Mouse (Mus musculus) intestine, postnatal 0 days (tissue): ENCODE data around the gene Tap1. TPM values are rescaled to one million over a fixed set of nuclear protein-coding genes. Genes with fewer than 3 reads are reported as not detected.

Experiments
- ATAC-seq: fragments of 200-750 bp; cut with Nextera tagmentation; 2 replicates; pipeline ENCODE4 v1.8.0; 2017; ENCODE audit warnings: mild to moderate bottlenecking, moderate TSS enrichment, moderate library complexity
- H3K27ac ChIP-seq: fragments of 300-500 bp; sonication (generic); 2 replicates; pipeline ENCODE4 v1.5.1; 2014; ENCODE audit warnings: mild to moderate bottlenecking, low read depth, low read length, moderate library complexity
- H3K27me3 ChIP-seq: fragments of 300-500 bp; sonication (generic); replicated peaks from 2 replicates; pipeline ENCODE4 v1.6.1; 2014; ENCODE audit warnings: low read length, mixed read lengths; ENCODE audit not compliant: control insufficient read depth, insufficient read depth
- H3K36me3 ChIP-seq: fragments of 300-500 bp; sonication (generic); 2 replicates; pipeline ENCODE4 v1.6.1; 2014; ENCODE audit warnings: mild to moderate bottlenecking, moderate library complexity; ENCODE audit not compliant: control insufficient read depth, insufficient read depth
- H3K4me1 ChIP-seq: fragments of 300-500 bp; sonication (generic); replicated peaks from 2 replicates; pipeline ENCODE4 v1.6.1; 2014; ENCODE audit warnings: antibody characterized with exemption, low read length, mixed read lengths; ENCODE audit not compliant: control insufficient read depth, insufficient read depth
- H3K4me2 ChIP-seq: fragments of 300-500 bp; sonication (generic); replicated peaks from 2 replicates; pipeline ENCODE4 v1.6.1; 2014; ENCODE audit warnings: low read depth, mild to moderate bottlenecking, moderate library complexity
- H3K4me3 ChIP-seq: fragments of 300-500 bp; sonication (generic); 2 replicates; pipeline ENCODE4 v1.5.1; 2014; ENCODE audit warnings: low read depth, low read length
- H3K9ac ChIP-seq: fragments of 300-500 bp; sonication (generic); 2 replicates; pipeline ENCODE4 v1.6.1; 2014; ENCODE audit warnings: mild to moderate bottlenecking, low read depth, low read length
- H3K9me3 ChIP-seq: fragments of 300-500 bp; sonication (generic); 2 replicates; pipeline ENCODE4 v1.6.1; 2016; ENCODE audit warnings: mixed run types; ENCODE audit not compliant: control insufficient read depth
- CTCF ChIP-seq: sonication (generic); IDR thresholded peaks from 2 replicates; pipeline ENCODE4 v1.5.1; 2016; ENCODE audit warnings: low read depth, mild to moderate bottlenecking, control low read depth, antibody characterized with exemption, moderate library complexity
- WGBS: fragments of 180-500 bp; shearing (Covaris S2); extraction: QIAGEN DNeasy Blood & Tissue Kit; methylation state at CpG from one replicate; pipeline ENCODE4 v1.1.7; 2014; 5-methylcytosine and 5-hydroxymethylcytosine counted together
- polyA plus RNA-seq: library from polyadenylated mRNA; unstranded; fragments of >200 nt; fragmentation: Nextera tagmentation; extraction: Ambion mirVana; gene quantifications from 2 replicates; pipeline ENCODE4 v1.2.1, GENCODE M21; 2015

The Tap1 gene
- polyA plus RNA-seq, 1 experiment from 2014 or later: 14.1 TPM

DNA sequence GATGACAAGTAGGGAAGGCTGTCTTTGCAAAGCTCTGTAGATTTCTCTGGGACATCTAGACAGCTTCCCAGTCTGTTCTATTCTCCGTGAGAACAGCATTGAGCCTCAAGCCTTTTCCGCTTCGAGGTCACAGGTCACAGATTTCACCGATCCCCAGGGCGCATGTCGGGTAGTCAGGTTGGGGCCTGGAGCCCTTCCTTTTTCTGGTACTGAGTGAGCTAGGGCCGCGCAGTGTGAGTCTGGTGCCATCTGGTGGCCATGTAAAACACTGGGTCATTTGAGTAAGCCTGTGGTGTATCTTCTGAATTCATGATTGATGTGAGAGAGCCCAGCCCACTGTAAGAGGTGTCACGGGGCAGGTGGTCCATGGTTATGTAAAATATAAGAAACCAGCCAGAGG, 47.6 kb downstream of the Tap1 start:
- peak; percentile 49 for ATAC-seq
- no peaks in the 10 kb centered on the region for H3K27me3 ChIP-seq
- H3K9ac ChIP-seq: no peak overlapping the region
- no peaks in the 10 kb centered on the region for H3K9me3 ChIP-seq
- TF ChIP-seq CTCF: peak; percentile 96
- H3K4me3 ChIP-seq: no peak overlapping the region
- no peak overlapping the region for H3K4me2 ChIP-seq
- H3K36me3 ChIP-seq: no peaks in the 10 kb centered on the region
- H3K4me1 ChIP-seq: no peaks in the 10 kb centered on the region
- WGBS: 45% methylated on average over 9 of the region's 9 CpGs
- H3K27ac ChIP-seq: no peak overlapping the region

DNA sequence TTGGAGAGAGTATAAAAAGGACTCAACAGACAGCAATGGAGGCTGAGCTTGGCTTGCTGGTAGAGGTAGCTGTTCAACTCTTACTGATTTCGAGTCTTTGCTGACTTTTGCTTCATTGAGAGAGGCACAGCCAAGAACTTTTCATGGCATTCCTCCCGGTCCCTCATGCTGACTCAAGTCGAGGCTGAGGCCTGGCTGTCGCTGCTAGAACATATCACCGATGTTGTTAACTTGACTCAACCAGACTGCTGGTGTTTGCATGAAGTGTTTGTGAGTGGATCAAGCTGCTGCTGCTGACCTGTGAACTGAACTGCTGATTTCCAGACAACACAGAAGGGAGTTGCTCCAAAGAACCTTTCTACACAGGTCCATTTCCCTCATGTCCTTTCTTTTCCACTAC, 49.3 kb downstream of the Tap1 start:
- ATAC-seq: no peak
- Histone ChIP-seq H3K4me3 (no peak overlapping the region), H3K36me3 (no peaks in the 10 kb centered on the region), H3K4me1 (no peaks in the 10 kb centered on the region), H3K9ac (no peak overlapping the region), H3K27ac (no peak overlapping the region), H3K9me3 (no peaks in the 10 kb centered on the region), H3K4me2 (no peak overlapping the region), H3K27me3 (no peaks in the 10 kb centered on the region)
- WGBS: 77% methylated on average over 5 of the region's 5 CpGs
- no peak for TF ChIP-seq CTCF

GRCm38 (mm10) chr17:34237741-34238140, 50.4 kb downstream of the Tap1 start:
- H3K4me1 ChIP-seq: no peaks in the 10 kb centered on the region
- H3K27me3 ChIP-seq: no peaks in the 10 kb centered on the region
- H3K9me3 ChIP-seq: no peaks in the 10 kb centered on the region
- no peak overlapping the region for H3K27ac ChIP-seq
- no peak for TF ChIP-seq CTCF
- no peak overlapping the region for H3K4me3 ChIP-seq
- 84% methylated on average over 3 of the region's 3 CpGs for WGBS
- no peak overlapping the region for H3K4me2 ChIP-seq
- no peak overlapping the region for H3K9ac ChIP-seq
- H3K36me3 ChIP-seq: no peaks in the 10 kb centered on the region
- no peak for ATAC-seq

DNA sequence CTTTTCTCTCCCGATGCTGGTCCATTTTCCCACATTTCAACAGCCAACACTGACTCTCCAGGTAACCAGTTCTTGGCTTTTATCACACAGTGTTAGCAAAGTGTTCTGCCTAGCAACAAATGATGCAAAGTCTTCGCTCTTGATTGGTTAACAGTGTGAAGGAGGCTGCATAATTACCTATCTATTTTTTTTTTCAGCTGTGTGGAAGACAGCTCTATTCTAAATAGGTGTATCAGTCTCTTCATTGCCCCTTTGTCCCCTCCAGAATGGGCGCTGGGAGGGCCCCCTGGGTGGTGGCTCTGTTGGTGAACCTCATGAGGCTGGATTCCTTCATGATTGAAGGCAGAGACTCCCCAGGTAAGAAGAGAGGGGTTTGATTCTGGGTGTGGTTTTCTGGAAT, 51.4 kb downstream of the Tap1 start, which contains the start of gene H2-Ob:
Gene H2-Ob (plus strand): TSS at position 198 of the 400 bp plus-strand sequence.
- Histone ChIP-seq H3K4me1 (no peaks in the 10 kb centered on the region), H3K9me3 (no peaks in the 10 kb centered on the region), H3K9ac (no peak within 1 kb of the TSS), H3K4me2 (no peak within 1 kb of the TSS), H3K27me3 (no peaks in the 10 kb centered on the region), H3K27ac (no peak within 1 kb of the TSS), H3K4me3 (no peak within 1 kb of the TSS), H3K36me3 (no peaks in the 10 kb centered on the region)
- no peak for TF ChIP-seq CTCF
- no peak for ATAC-seq
- WGBS: 63% methylated on average over 3 of the region's 3 CpGs

DNA sequence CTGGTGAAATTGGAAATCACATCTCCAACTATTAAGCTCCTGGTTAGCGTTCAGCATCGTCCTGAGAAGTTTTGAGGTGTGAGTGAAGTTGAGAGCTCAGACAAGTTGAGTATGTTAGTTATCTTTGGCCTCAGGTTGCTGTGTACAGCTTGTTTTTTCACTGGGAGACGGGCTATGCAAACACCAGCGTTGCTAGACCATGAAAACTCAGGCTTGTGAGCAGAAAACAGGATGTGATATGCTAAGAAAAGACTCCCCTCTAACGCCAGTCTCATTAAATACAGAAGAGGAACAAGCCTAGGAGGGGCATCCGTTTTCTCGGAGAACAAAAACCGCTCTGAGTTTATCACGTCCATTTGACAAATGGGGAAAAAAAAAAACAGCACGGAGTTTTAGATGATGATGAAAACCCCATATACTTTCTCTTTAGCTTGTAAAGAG, 52.3 kb downstream of the Tap1 start:
- no peak for ATAC-seq
- no peak overlapping the region for H3K4me3 ChIP-seq
- no peaks in the 10 kb centered on the region for H3K27me3 ChIP-seq
- no peak overlapping the region for H3K4me2 ChIP-seq
- no peaks in the 10 kb centered on the region for H3K9me3 ChIP-seq
- no peak overlapping the region for H3K27ac ChIP-seq
- no peak overlapping the region for H3K9ac ChIP-seq
- whole genome bisulfite sequencing: 53% methylated on average over 10 of the region's 10 CpGs
- H3K4me1 ChIP-seq: no peaks in the 10 kb centered on the region
- H3K36me3 ChIP-seq: no peaks in the 10 kb centered on the region
- no peak for TF ChIP-seq CTCF

- no peaks in the 10 kb centered on the region for H3K4me1 ChIP-seq
- H3K27me3 ChIP-seq: no peaks in the 10 kb centered on the region
- no peak overlapping the region for H3K9ac ChIP-seq
- ATAC-seq: no peak
- no peaks in the 10 kb centered on the region for H3K9me3 ChIP-seq
- no peaks in the 10 kb centered on the region for H3K36me3 ChIP-seq
- 57% methylated on average over 3 of the region's 3 CpGs for WGBS
- no peak overlapping the region for H3K27ac ChIP-seq
- H3K4me2 ChIP-seq: no peak overlapping the region
- H3K4me3 ChIP-seq: no peak overlapping the region
- no peak for TF ChIP-seq CTCF
These were observed 53.0 kb downstream of the Tap1 start for GRCm38 (mm10) chr17:34240366-34240765.

- ATAC-seq: no peak
- Histone ChIP-seq H3K27ac (no peak overlapping the region), H3K36me3 (no peaks in the 10 kb centered on the region), H3K27me3 (no peaks in the 10 kb centered on the region), H3K4me2 (no peak overlapping the region), H3K4me1 (no peaks in the 10 kb centered on the region), H3K9me3 (no peaks in the 10 kb centered on the region), H3K9ac (no peak overlapping the region), H3K4me3 (no peak overlapping the region)
- TF ChIP-seq CTCF: no peak
- 63% methylated on average over 6 of the region's 6 CpGs for WGBS
These were observed 53.6 kb downstream of the Tap1 start for GRCm38 (mm10) chr17:34240916-34241315.
